Mouse (Mus musculus) frontal cortex, postnatal 25 days (tissue): ENCODE data around the gene Aqp1.

Experiments
- DNase-seq, 2 experiments: peaks; one replicate each; pipeline ENCODE4 v3.0.0; 2022; ENCODE audit warnings: low spot score in 2 of 2

Gene Aqp1

GRCm38 (mm10) chr6:55356976-55357635, 20.9 kb downstream of the Aqp1 start:
- DNase-seq = no peak

GRCm38 (mm10) chr6:55357636-55358031, 21.4 kb downstream of the Aqp1 start:
- no peak for DNase-seq

- no peak for DNase-seq
Observed at GRCm38 (mm10) chr6:55358731-55359143, 22.5 kb downstream of the Aqp1 start.

GRCm38 (mm10) chr6:55362663-55363062, 26.4 kb downstream of the Aqp1 start:
- DNase-seq = no peak

- DNase-seq = no peak
Observed at GRCm38 (mm10) chr6:55367126-55367525, 30.9 kb downstream of the Aqp1 start.

GRCm38 (mm10) chr6:55370831-55371230, 34.6 kb downstream of the Aqp1 start:
- DNase-seq = no peak

- DNase-seq = no peak
Observed at GRCm38 (mm10) chr6:55376076-55376475, 39.8 kb downstream of the Aqp1 start, which contains the start of gene Ghrhr. Gene Ghrhr (plus strand): TSS chr6:55376295.

- no peak for DNase-seq
Observed at GRCm38 (mm10) chr6:55376511-55376910, 40.3 kb downstream of the Aqp1 start.

- no peak for DNase-seq
Observed at GRCm38 (mm10) chr6:55377461-55377860, 41.2 kb downstream of the Aqp1 start.

- peak in 1 of 2 experiments; percentile 54 for DNase-seq
Observed at GRCm38 (mm10) chr6:55379641-55380335, 43.6 kb downstream of the Aqp1 start.

- DNase-seq = no peak
Observed at GRCm38 (mm10) chr6:55381966-55382365, 45.7 kb downstream of the Aqp1 start.

- peak in 1 of 2 experiments; percentile 43 for DNase-seq
Observed at GRCm38 (mm10) chr6:55383897-55384296, 47.7 kb downstream of the Aqp1 start.

GRCm38 (mm10) chr6:55384356-55384951, 48.2 kb downstream of the Aqp1 start:
- DNase-seq = no peak

GRCm38 (mm10) chr6:55388546-55389169, 52.4 kb downstream of the Aqp1 start:
- no peak for DNase-seq

GRCm38 (mm10) chr6:55389321-55389720, 53.1 kb downstream of the Aqp1 start:
- no peak for DNase-seq

GRCm38 (mm10) chr6:55391814-55392213, 55.6 kb downstream of the Aqp1 start:
- no peak for DNase-seq

- DNase-seq = peak; percentile 77 to 79
Observed at GRCm38 (mm10) chr6:55392453-55392852, 56.2 kb downstream of the Aqp1 start.

- peak in 1 of 2 experiments; percentile 53 for DNase-seq
Observed at GRCm38 (mm10) chr6:55394854-55395253, 58.6 kb downstream of the Aqp1 start.

- peak in 1 of 2 experiments; percentile 39 for DNase-seq
Observed at GRCm38 (mm10) chr6:55396176-55396575, 59.9 kb downstream of the Aqp1 start.

- peak; percentile 65 to 70 for DNase-seq
Observed at GRCm38 (mm10) chr6:55396622-55397041, 60.4 kb downstream of the Aqp1 start.
